Mouse (Mus musculus) embryonic stem cell, embryonic (primary cell): ENCODE measurements around the gene Gm43951.
"Not testable (repeated sequence)": the region's sequence is repeated elsewhere in the genome, so short reads cannot be mapped to it uniquely, and the experiment has no call there.

Experiments
- CTCF ChIA-PET, 4 experiments: fragments of 300-600 bp in 2 of 4; fragments of 350-600 bp in 2 of 4; sonication (Branson Sonifier 250); formaldehyde crosslinking; loops; one replicate each; lab custom pipeline; 2022; ENCODE audit warnings: inconsistent platforms in 2 of 4; lab: Charles Lee
- POLR2A ChIA-PET, 4 experiments: fragments of 300-600 bp in 2 of 4; fragments of 350-600 bp in 2 of 4; sonication (Branson Sonifier 250); formaldehyde crosslinking; loops; one replicate each; lab custom pipeline; 2022; ENCODE audit warnings: antibody characterized with exemption in 4 of 4, inconsistent platforms in 1 of 4; lab: Charles Lee

Gm43951 gene

GRCm38 (mm10) chr11:72214591-72215409, 8.2 kb upstream of the Gm43951 start:
- ChIA-PET POLR2A (no interaction called here), CTCF (no interaction called here)

- ChIA-PET CTCF (interaction anchor here in 1 of 4 experiments (1.6 to 2.1 kb wide), 2 partner anchors 13 to 104 kb away, joined by 4 to 6 read pairs; no protein-coding TSS in a partner anchor), POLR2A (interaction anchor here in 2 of 4 experiments (0.5 to 2.5 kb wide), 4 partner anchors 13 to 79 kb away, joined by 3 to 10 read pairs (median 4); no protein-coding TSS in a partner anchor)
Observed at GRCm38 (mm10) chr11:72207834-72208377, 1.3 kb upstream of the Gm43951 start.

- POLR2A ChIA-PET, result interaction anchor here in 3 of 4 experiments (0.6 to 3.5 kb wide), 19 partner anchors 11 to 364 kb away, joined by 3 to 21 read pairs (median 4); partner anchors contain the start of genes Ggt6 (in 1 of the 3), Smtnl2 (in 1 of the 3) and Xaf1 (in 1 of the 3)
Observed at GRCm38 (mm10) chr11:72207204-72207833, 679 bp upstream of the Gm43951 start, which contains the start of the genes 4933427D14Rik and Txndc17. Gene 4933427D14Rik, minus strand, starts transcription at chr11:72207459. Gene Txndc17, plus strand, starts transcription at chr11:72207547.

DNA sequence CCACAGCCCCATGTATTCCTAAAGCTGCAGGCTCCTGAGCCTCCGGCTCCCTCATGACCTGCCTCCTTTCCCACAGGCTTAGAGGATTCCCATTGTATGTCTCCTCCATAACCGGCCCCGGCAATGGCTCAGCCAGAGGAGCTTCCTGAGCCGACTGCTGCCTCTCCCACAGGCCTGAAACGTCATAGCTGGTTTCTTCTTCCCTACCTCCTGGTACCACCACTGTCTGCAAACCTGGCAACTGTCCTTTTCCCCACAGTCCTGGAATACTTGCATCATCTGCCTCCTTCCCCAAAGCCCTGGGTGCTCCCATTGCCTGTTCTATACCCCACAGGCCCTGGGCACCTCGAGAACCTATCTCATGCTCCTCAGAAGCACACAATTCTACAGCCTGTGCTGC, 1.4 kb downstream of the Gm43951 start:
- POLR2A ChIA-PET, result interaction anchor here in 2 of 4 experiments (0.5 to 3.5 kb wide), 6 partner anchors 9 to 137 kb away, joined by 3 to 21 read pairs (median 6); partner anchors contain the start of gene Xaf1 (in 1 of the 2)
- CTCF ChIA-PET, result interaction anchor here in 3 of 4 experiments (0.8 to 2.2 kb wide), 6 partner anchors 16 to 224 kb away, joined by 3 to 13 read pairs (median 6); no protein-coding TSS in a partner anchor

More at GRCm38 (mm10) chr11:72207204-72207833, 679 bp upstream of the Gm43951 start, which contains the start of the genes 4933427D14Rik and Txndc17:
- CTCF ChIA-PET, result interaction anchor here in 3 of 4 experiments (0.9 to 2.2 kb wide), 9 partner anchors 14 to 222 kb away, joined by 3 to 13 read pairs (median 4); no protein-coding TSS in a partner anchor

- CTCF ChIA-PET, result interaction anchor here in 2 of 4 experiments (0.8 to 1.2 kb wide), 4 partner anchors 17 to 90 kb away, joined by 3 read pairs; no protein-coding TSS in a partner anchor
- POLR2A ChIA-PET, result interaction anchor here in 3 of 4 experiments (0.6 to 1.3 kb wide), 3 partner anchors 12 to 139 kb away, joined by 3 read pairs; no protein-coding TSS in a partner anchor
Observed at GRCm38 (mm10) chr11:72203440-72203839, 3.2 kb downstream of the Gm43951 start.

GRCm38 (mm10) chr11:72196506-72196905, 10.1 kb downstream of the Gm43951 start:
- ChIA-PET POLR2A (interaction anchor here in 2 of 4 experiments (0.7 to 3.8 kb wide), 5 partner anchors 9 to 105 kb away, joined by 3 to 21 read pairs (median 3); partner anchors contain the start of genes 4933427D14Rik (in 2 of the 2), Gm43951 (in 2 of the 2) and Txndc17 (in 1 of the 2)), CTCF (no interaction called here)

- ChIA-PET POLR2A (interaction anchor here in 1 of 4 experiments (0.7 to 3.8 kb wide), 4 partner anchors 11 to 342 kb away, joined by 3 to 21 read pairs (median 7); partner anchors contain the start of genes 4933427D14Rik, Gm43951 and Txndc17), CTCF (interaction anchor here in 1 of 4 experiments (0.7 kb wide), 1 partner anchor 1947 kb away, joined by 3 read pairs; no protein-coding TSS in a partner anchor)
Observed at GRCm38 (mm10) chr11:72194259-72194658, 12.4 kb downstream of the Gm43951 start.

- POLR2A ChIA-PET, result interaction anchor here in 1 of 4 experiments (0.5 to 0.6 kb wide), 2 partner anchors 125 to 152 kb away, joined by 3 read pairs; no protein-coding TSS in a partner anchor
- CTCF ChIA-PET, result no interaction called here
Observed at GRCm38 (mm10) chr11:72190857-72191256, 15.8 kb downstream of the Gm43951 start.

DNA sequence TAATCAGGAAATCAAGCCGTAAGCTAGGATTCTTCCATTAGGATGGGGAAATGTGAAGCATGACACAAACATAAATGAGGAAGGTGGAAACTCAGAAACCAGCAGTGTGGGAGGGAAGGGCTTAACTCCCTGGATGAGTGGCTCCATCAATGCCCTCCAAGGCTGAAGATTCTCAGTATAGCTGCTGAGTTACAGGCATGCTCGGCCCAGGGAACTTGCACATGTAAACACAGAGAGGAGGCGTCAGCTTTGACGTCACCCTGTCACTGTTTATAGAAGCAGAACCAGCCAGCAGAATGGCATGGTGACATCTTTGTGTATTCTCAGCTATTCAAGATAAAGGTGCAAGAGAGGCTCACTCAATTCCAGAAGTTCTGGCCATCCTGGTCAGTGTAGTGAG, 22.4 kb downstream of the Gm43951 start:
- CTCF ChIA-PET, result interaction anchor here in 2 of 4 experiments (0.7 to 1.6 kb wide), 2 partner anchors 132 to 158 kb away, joined by 3 to 5 read pairs; no protein-coding TSS in a partner anchor
- POLR2A ChIA-PET, result interaction anchor here in 1 of 4 experiments (0.6 to 0.7 kb wide), 2 partner anchors 182 to 247 kb away, joined by 3 read pairs; no protein-coding TSS in a partner anchor

GRCm38 (mm10) chr11:72181136-72181535, 25.5 kb downstream of the Gm43951 start:
- POLR2A ChIA-PET, result interaction anchor here in 1 of 4 experiments (0.6 kb wide), 1 partner anchor 25 kb away, joined by 3 read pairs; the partner anchor contains the start of gene Gm43951
- CTCF ChIA-PET, result interaction anchor here in 1 of 4 experiments (0.6 kb wide), 2 partner anchors 43 to 414 kb away, joined by 3 read pairs; no protein-coding TSS in a partner anchor

GRCm38 (mm10) chr11:72180556-72180955, 26.1 kb downstream of the Gm43951 start:
- CTCF ChIA-PET, result interaction anchor here in 2 of 4 experiments (0.6 to 1.1 kb wide), 3 partner anchors 43 to 415 kb away, joined by 3 read pairs; no protein-coding TSS in a partner anchor
- POLR2A ChIA-PET, result no interaction called here

- POLR2A ChIA-PET, result interaction anchor here in 2 of 4 experiments (0.5 to 0.9 kb wide), 2 partner anchors 10 to 13 kb away, joined by 4 to 5 read pairs; no protein-coding TSS in a partner anchor
- CTCF ChIA-PET, result interaction anchor here in 2 of 4 experiments (1.0 to 1.2 kb wide), 2 partner anchors 32 to 124 kb away, joined by 3 to 4 read pairs; no protein-coding TSS in a partner anchor
Observed at GRCm38 (mm10) chr11:72176553-72176952, 30.1 kb downstream of the Gm43951 start.

DNA sequence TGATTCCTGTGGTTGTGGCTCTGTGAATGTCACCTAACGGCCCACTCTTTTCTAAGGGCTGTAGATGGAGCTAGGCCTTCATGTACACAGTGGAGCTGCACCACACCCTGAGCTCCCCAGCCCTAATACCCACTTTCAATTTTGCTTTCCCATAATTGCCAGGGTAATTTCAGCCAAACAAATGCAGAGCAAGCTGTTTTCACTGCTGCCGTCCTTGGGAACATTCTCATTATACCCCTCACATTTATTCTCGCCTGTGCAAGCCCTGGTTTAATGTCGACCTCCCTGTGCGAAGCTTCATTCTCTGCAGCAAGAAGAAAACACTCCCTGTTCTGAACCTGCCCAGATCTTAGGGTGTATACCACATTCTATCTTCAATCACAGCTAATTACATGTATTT, 30.7 kb downstream of the Gm43951 start:
- CTCF ChIA-PET, result interaction anchor here in 3 of 4 experiments (0.6 to 1.0 kb wide), 3 partner anchors 32 to 110 kb away, joined by 3 read pairs; no protein-coding TSS in a partner anchor
- POLR2A ChIA-PET, result interaction anchor here in 1 of 4 experiments (0.5 kb wide), 1 partner anchor 13 kb away, joined by 5 read pairs; no protein-coding TSS in a partner anchor

DNA sequence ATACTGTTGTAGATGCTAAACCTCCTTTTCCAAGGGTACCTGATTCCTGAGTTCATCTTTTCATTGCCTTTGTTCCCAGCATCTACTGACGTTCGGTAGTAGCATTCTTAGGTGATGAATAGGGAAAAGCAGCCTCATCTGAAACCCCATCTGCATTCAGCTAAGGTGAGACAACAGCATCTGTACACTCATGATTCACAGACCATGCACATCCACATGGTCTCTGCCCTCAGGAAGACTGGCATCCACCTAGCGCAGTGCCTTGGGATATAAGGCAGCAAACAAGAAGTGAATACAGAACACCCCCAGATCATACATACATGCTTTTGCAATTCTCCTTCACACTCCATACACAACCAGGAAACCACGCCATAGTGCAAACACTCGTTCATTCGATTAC, 31.9 kb downstream of the Gm43951 start:
- ChIA-PET CTCF (no interaction called here), POLR2A (no interaction called here)

- CTCF ChIA-PET, result interaction anchor here in 1 of 4 experiments (0.7 kb wide), 1 partner anchor 48 kb away, joined by 3 read pairs; no protein-coding TSS in a partner anchor
Observed at GRCm38 (mm10) chr11:72173506-72173905, 33.1 kb downstream of the Gm43951 start.

GRCm38 (mm10) chr11:72171906-72172305, 34.7 kb downstream of the Gm43951 start:
- CTCF ChIA-PET, result not testable (repeated sequence)
- POLR2A ChIA-PET, result interaction anchor here in 1 of 4 experiments (0.6 kb wide), 1 partner anchor 62 kb away, joined by 3 read pairs; no protein-coding TSS in a partner anchor

More at GRCm38 (mm10) chr11:72173506-72173905, 33.1 kb downstream of the Gm43951 start:
- POLR2A ChIA-PET, result interaction anchor here in 2 of 4 experiments (0.5 to 1.0 kb wide), 2 partner anchors 33 to 118 kb away, joined by 3 to 13 read pairs; partner anchors contain the start of genes 4933427D14Rik (in 1 of the 2), Gm43951 (in 1 of the 2) and Txndc17 (in 1 of the 2)

DNA sequence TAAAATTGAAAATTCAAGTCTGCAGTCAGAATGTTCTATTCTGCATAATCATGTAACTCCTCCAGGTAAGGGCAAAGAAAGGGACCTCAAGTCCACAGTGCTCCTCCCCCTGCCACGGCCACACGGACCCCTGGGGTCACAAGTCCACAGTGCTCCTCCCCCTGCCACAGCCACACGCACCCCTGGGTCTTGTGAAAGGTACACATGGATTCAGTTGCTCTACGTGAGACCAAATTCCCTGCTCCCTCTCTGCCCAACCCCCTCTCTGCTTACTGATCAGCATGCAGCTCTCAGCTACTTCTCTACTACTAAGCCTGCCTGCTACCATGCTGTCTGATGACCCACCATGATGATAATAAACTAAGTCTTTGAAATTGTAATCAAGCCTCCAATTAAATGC, 36.8 kb downstream of the Gm43951 start:
- ChIA-PET CTCF (no interaction called here), POLR2A (no interaction called here)
